Mouse (Mus musculus): ENCODE measurements around the gene Mief1. TPM values are rescaled to one million over a fixed set of nuclear protein-coding genes. Genes with fewer than 3 reads are reported as not detected.

Mief1 gene
- polyA plus RNA-seq, 1 experiment from 2014 or later: 12.6 TPM

DNA sequence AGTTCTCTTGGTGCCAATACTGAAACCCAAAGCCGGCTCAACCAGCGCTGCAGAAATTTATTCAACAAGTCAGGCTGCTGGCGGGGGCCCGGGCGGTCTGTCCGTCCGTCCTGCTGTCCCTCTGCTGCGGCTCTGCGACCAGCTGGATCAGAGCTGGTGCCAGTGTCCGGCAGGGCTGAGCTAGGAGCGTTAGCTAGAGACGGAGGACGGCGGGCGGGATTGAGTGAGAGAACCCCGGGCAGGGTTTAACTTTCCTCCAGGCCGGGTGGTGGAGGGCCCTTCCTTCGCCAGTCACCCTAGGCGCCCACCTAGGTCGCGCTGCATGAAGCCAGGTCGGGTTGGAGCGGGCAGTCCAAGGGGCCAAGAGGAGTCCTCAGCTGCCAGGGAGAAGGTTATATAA lies 54.2 kb downstream of the Mief1 start:
- Histone ChIP-seq H3K4me2 (replicated peaks; ENCODE audit: low read depth) (peak overlapping the region; percentile 57), H3K27ac (replicated peaks) (no peak overlapping the region), H3K27me3 (ENCODE audit: control insufficient read depth, insufficient read depth, low read length) (peaks cover 9% of the 10 kb centered on the region; the same call in 1 of the 2 replicates), H3K36me3 (ENCODE audit: control insufficient read depth, insufficient read depth, low read length) (no peaks in the 10 kb centered on the region), H3K4me3 (ENCODE audit: low read depth, low read length) (peak overlapping the region; percentile 26), H3K9me3 (ENCODE audit: control insufficient read depth, low read length) (no peaks in the 10 kb centered on the region), H3K4me1 (replicated peaks; ENCODE audit: control insufficient read depth, insufficient read depth) (no peaks in the 10 kb centered on the region), H3K9ac (ENCODE audit: low read length) (no peak overlapping the region)
- TF ChIP-seq CTCF (IDR thresholded peaks at IDR 0.05; ENCODE audit: low read depth): no peak
- no peak for TF ChIP-seq EP300 (optimal IDR thresholded peaks at IDR 0.05)
- 5% methylated on average over 23 of the region's 23 CpGs for WGBS
- no peak for ATAC-seq (ENCODE audit: low FRiP score, low TSS enrichment)
- no peak for DNase-seq (ENCODE audit: low spot score)

DNA sequence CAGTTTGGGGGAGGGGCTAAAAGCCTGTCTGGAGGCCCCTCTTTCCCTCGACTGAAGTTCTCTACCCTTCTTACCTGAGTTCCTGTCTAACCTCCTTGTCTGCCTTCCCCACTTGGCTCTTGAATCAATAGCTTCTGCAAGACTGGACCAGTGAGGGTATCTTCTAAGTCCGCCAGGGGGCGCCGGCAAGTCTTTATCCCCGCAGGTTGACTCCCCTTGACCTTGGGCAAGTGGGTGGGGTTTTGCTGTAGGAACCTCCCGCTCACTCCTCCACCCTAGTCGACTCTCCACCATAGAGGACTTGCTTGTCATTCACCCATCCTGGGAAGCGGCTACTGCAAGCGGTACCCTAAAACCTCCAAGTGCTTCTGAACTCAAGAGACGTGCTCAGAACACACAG lies 55.6 kb downstream of the Mief1 start:
- Histone ChIP-seq H3K27ac (replicated peaks) (no peak overlapping the region), H3K4me2 (replicated peaks; ENCODE audit: low read depth) (no peak overlapping the region), H3K27me3 (ENCODE audit: control insufficient read depth, insufficient read depth, low read length) (peaks cover 9% of the 10 kb centered on the region; the same call in 1 of the 2 replicates), H3K9me3 (ENCODE audit: control insufficient read depth, low read length) (no peaks in the 10 kb centered on the region), H3K36me3 (ENCODE audit: control insufficient read depth, insufficient read depth, low read length) (no peaks in the 10 kb centered on the region), H3K4me3 (ENCODE audit: low read depth, low read length) (no peak overlapping the region), H3K9ac (ENCODE audit: low read length) (no peak overlapping the region), H3K4me1 (replicated peaks; ENCODE audit: control insufficient read depth, insufficient read depth) (no peaks in the 10 kb centered on the region)
- peak; percentile 81 for DNase-seq (ENCODE audit: low spot score)
- 0 out of 2 replicates have a peak, but pooled peaks have one; percentile 17 for ATAC-seq (ENCODE audit: low FRiP score, low TSS enrichment)
- WGBS: 13% methylated on average over 10 of the region's 10 CpGs
- TF ChIP-seq EP300 (optimal IDR thresholded peaks at IDR 0.05) (no peak), CTCF (IDR thresholded peaks at IDR 0.05; ENCODE audit: low read depth) (peak; percentile 74)

DNA sequence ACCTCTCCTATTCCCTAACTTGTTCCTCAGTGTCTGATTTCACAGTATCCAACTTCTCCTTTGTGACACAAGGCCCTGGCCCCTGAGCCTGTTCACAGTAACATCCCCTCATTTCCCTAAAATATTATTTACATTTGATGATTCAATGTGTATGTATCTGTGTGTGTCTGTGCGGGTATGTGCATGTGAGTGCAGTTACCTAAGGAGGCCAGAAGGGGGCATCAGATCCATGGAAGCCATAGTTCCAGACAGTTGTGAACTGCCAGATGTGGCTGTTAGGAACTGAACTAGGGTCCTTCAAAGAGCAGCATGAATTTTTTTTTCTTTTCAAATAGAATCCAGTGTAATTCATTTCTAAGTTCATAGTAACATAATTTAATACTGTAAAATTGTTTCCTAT lies 63.3 kb downstream of the Mief1 start:
- 0 out of 2 replicates have a peak, but pooled peaks cover 4% of the 10 kb centered on the region for H3K9me3 ChIP-seq (ENCODE audit: control insufficient read depth, low read length)
- TF ChIP-seq EP300 (optimal IDR thresholded peaks at IDR 0.05) (no peak), CTCF (IDR thresholded peaks at IDR 0.05; ENCODE audit: low read depth) (peak; percentile 38)
- H3K27ac ChIP-seq (replicated peaks): no peak overlapping the region
- ATAC-seq (ENCODE audit: low FRiP score, low TSS enrichment): no peak
- no peaks in the 10 kb centered on the region for H3K36me3 ChIP-seq (ENCODE audit: control insufficient read depth, insufficient read depth, low read length)
- no peak overlapping the region for H3K4me2 ChIP-seq (replicated peaks; ENCODE audit: low read depth)
- no peaks in the 10 kb centered on the region for H3K4me1 ChIP-seq (replicated peaks; ENCODE audit: control insufficient read depth, insufficient read depth)
- H3K27me3 ChIP-seq (ENCODE audit: control insufficient read depth, insufficient read depth, low read length): no peaks in the 10 kb centered on the region
- 92% methylated on average over 1 of the region's 1 CpGs for WGBS
- no peak overlapping the region for H3K4me3 ChIP-seq (ENCODE audit: low read depth, low read length)
- no peak overlapping the region for H3K9ac ChIP-seq (ENCODE audit: low read length)
- no peak for DNase-seq (ENCODE audit: low spot score)

Other genes starting within 250 kb of the Mief1 start
- 3.1 and 3.6 TPM in 2 replicates for gene Pdgfb, start 219.0 kb upstream of the Mief1 start, polyA plus RNA-seq (2015; fragmentation: Nextera tagmentation; extraction: Ambion mirVana)
- gene Syngr1, start 142.7 kb upstream of the Mief1 start, polyA plus RNA-seq (2015; fragmentation: Nextera tagmentation; extraction: Ambion mirVana): 53.7 TPM in 2 replicates
- 706 and 736 TPM in 2 replicates for gene Rpl3, start 142.2 kb upstream of the Mief1 start, polyA plus RNA-seq (2015; fragmentation: Nextera tagmentation; extraction: Ambion mirVana)
- gene Tab1, start 100.9 kb upstream of the Mief1 start, polyA plus RNA-seq (2015; fragmentation: Nextera tagmentation; extraction: Ambion mirVana): 16.3 and 16.5 TPM in 2 replicates
- 5.8 and 5.9 TPM in 2 replicates for gene Mgat3, start 60.3 kb upstream of the Mief1 start, polyA plus RNA-seq (2015; fragmentation: Nextera tagmentation; extraction: Ambion mirVana)
- gene AC140267.1, start 1.8 kb downstream of the Mief1 start, polyA plus RNA-seq (2015; fragmentation: Nextera tagmentation; extraction: Ambion mirVana): not detected in 2 replicates
- 104 and 114 TPM in 2 replicates for gene Atf4, start 21.2 kb downstream of the Mief1 start, polyA plus RNA-seq (2015; fragmentation: Nextera tagmentation; extraction: Ambion mirVana)
- gene Rps19bp1, start 30.3 kb downstream of the Mief1 start, polyA plus RNA-seq (2015; fragmentation: Nextera tagmentation; extraction: Ambion mirVana): 39.5 and 43.3 TPM in 2 replicates
- gene Cacna1i, start 53.2 kb downstream of the Mief1 start, polyA plus RNA-seq (2015; fragmentation: Nextera tagmentation; extraction: Ambion mirVana): 0.01 TPM in 1 of 2 replicates, not detected in the other